Mouse (Mus musculus) 3134 (cell line): ENCODE data around the gene Dhx30.

Source experiments
- DNase-seq: peaks from one replicate; pipeline ENCODE4 v3.0.0-alpha.2; 2011; ENCODE audit warnings: low spot score; ENCODE audit not compliant: insufficient read length; ENCODE audit errors: extremely low read depth

Dhx30 gene

GRCm38 (mm10) chr9:110051869-110052661 is 65.6 kb downstream of the Dhx30 start:
- DNase-seq, result no peak

GRCm38 (mm10) chr9:110051184-110051583 is 66.4 kb downstream of the Dhx30 start:
- DNase-seq, result no peak

GRCm38 (mm10) chr9:110047857-110048256 is 69.8 kb downstream of the Dhx30 start:
- DNase-seq, result no peak

- no peak for DNase-seq
These were observed 70.4 kb downstream of the Dhx30 start for GRCm38 (mm10) chr9:110047260-110047659.

GRCm38 (mm10) chr9:110045763-110046377 is 71.8 kb downstream of the Dhx30 start:
- no peak for DNase-seq

- DNase-seq, result no peak
These were observed 73.3 kb downstream of the Dhx30 start for GRCm38 (mm10) chr9:110044373-110044772.

GRCm38 (mm10) chr9:110038485-110038884 is 79.1 kb downstream of the Dhx30 start:
- no peak for DNase-seq

GRCm38 (mm10) chr9:110037895-110038294 is 79.7 kb downstream of the Dhx30 start:
- no peak for DNase-seq

GRCm38 (mm10) chr9:110035091-110035490 is 82.5 kb downstream of the Dhx30 start:
- no peak for DNase-seq
